Mouse (Mus musculus): ENCODE measurements around the gene Nr1h3. TPM values are rescaled to one million over a fixed set of nuclear protein-coding genes. Genes with fewer than 3 reads are reported as not detected.

The Nr1h3 gene
- polyA plus RNA-seq, 1 experiment from 2014 or later: 1.4 TPM

- ATAC-seq (ENCODE audit: insufficient number of reproducible peaks, insufficient read depth, low FRiP score, low read depth): no peak
- no peaks in the 10 kb centered on the region; the same call in 1 of the 2 replicates for H3K36me3 ChIP-seq (ENCODE audit: control insufficient read depth, insufficient read depth, low read length)
- no peaks in the 10 kb centered on the region for H3K9me3 ChIP-seq (ENCODE audit: control insufficient read depth, low read depth, low read length)
- no peaks in the 10 kb centered on the region for H3K27me3 ChIP-seq (ENCODE audit: control insufficient read depth, insufficient read depth, low read length)
- H3K4me3 ChIP-seq (ENCODE audit: low read depth, low read length): no peak overlapping the region
- no peaks in the 10 kb centered on the region for H3K4me1 ChIP-seq (ENCODE audit: control insufficient read depth, insufficient read depth, low read length)
- H3K27ac ChIP-seq (ENCODE audit: low read length): no peak overlapping the region
- no peak overlapping the region for H3K4me2 ChIP-seq (replicated peaks; ENCODE audit: low read depth, low read length)
- H3K9ac ChIP-seq (replicated peaks; ENCODE audit: low read depth, low read length): no peak overlapping the region
- 92% methylated on average over 6 of the region's 6 CpGs for WGBS
Observed at GRCm38 (mm10) chr2:91142920-91143319, 59.7 kb downstream of the Nr1h3 start.

GRCm38 (mm10) chr2:91139764-91140163 is 62.9 kb downstream of the Nr1h3 start:
- no peak for ATAC-seq (ENCODE audit: insufficient number of reproducible peaks, insufficient read depth, low FRiP score, low read depth)
- no peak overlapping the region for H3K4me2 ChIP-seq (replicated peaks; ENCODE audit: low read depth, low read length)
- H3K27ac ChIP-seq (ENCODE audit: low read length): no peak overlapping the region
- H3K36me3 ChIP-seq (ENCODE audit: control insufficient read depth, insufficient read depth, low read length): no peaks in the 10 kb centered on the region; the same call in 1 of the 2 replicates
- H3K4me1 ChIP-seq (ENCODE audit: control insufficient read depth, insufficient read depth, low read length): 0 out of 2 replicates have a peak, but pooled peaks cover 3% of the 10 kb centered on the region
- no peaks in the 10 kb centered on the region for H3K27me3 ChIP-seq (ENCODE audit: control insufficient read depth, insufficient read depth, low read length)
- H3K4me3 ChIP-seq (ENCODE audit: low read depth, low read length): no peak overlapping the region
- H3K9ac ChIP-seq (replicated peaks; ENCODE audit: low read depth, low read length): no peak overlapping the region
- H3K9me3 ChIP-seq (ENCODE audit: control insufficient read depth, low read depth, low read length): no peaks in the 10 kb centered on the region
- 81% methylated on average over 8 of the region's 8 CpGs for WGBS

- H3K4me3 ChIP-seq (ENCODE audit: low read depth, low read length): no peak overlapping the region
- WGBS: 63% methylated on average over 5 of the region's 5 CpGs
- H3K4me1 ChIP-seq (ENCODE audit: control insufficient read depth, insufficient read depth, low read length): 0 out of 2 replicates have a peak, but pooled peaks cover 3% of the 10 kb centered on the region
- H3K27ac ChIP-seq (ENCODE audit: low read length): no peak overlapping the region
- ATAC-seq (ENCODE audit: insufficient number of reproducible peaks, insufficient read depth, low FRiP score, low read depth): peak; percentile 31; the same call in 1 of the 2 replicates
- H3K4me2 ChIP-seq (replicated peaks; ENCODE audit: low read depth, low read length): no peak overlapping the region
- no peaks in the 10 kb centered on the region; the same call in 1 of the 2 replicates for H3K36me3 ChIP-seq (ENCODE audit: control insufficient read depth, insufficient read depth, low read length)
- no peaks in the 10 kb centered on the region for H3K27me3 ChIP-seq (ENCODE audit: control insufficient read depth, insufficient read depth, low read length)
- no peak overlapping the region for H3K9ac ChIP-seq (replicated peaks; ENCODE audit: low read depth, low read length)
- no peaks in the 10 kb centered on the region for H3K9me3 ChIP-seq (ENCODE audit: control insufficient read depth, low read depth, low read length)
Observed at GRCm38 (mm10) chr2:91139311-91139710, 63.3 kb downstream of the Nr1h3 start.

- Histone ChIP-seq H3K9ac (replicated peaks; ENCODE audit: low read depth, low read length) (no peak overlapping the region), H3K27me3 (ENCODE audit: control insufficient read depth, insufficient read depth, low read length) (no peaks in the 10 kb centered on the region), H3K27ac (ENCODE audit: low read length) (no peak overlapping the region), H3K4me3 (ENCODE audit: low read depth, low read length) (no peak overlapping the region), H3K36me3 (ENCODE audit: control insufficient read depth, insufficient read depth, low read length) (no peaks in the 10 kb centered on the region; the same call in 1 of the 2 replicates), H3K4me2 (replicated peaks; ENCODE audit: low read depth, low read length) (no peak overlapping the region), H3K4me1 (ENCODE audit: control insufficient read depth, insufficient read depth, low read length) (0 out of 2 replicates have a peak, but pooled peaks cover 3% of the 10 kb centered on the region), H3K9me3 (ENCODE audit: control insufficient read depth, low read depth, low read length) (no peaks in the 10 kb centered on the region)
- no peak for ATAC-seq (ENCODE audit: insufficient number of reproducible peaks, insufficient read depth, low FRiP score, low read depth)
- 78% methylated on average over 6 of the region's 6 CpGs for WGBS
Observed at GRCm38 (mm10) chr2:91137481-91137880, 65.2 kb downstream of the Nr1h3 start.

DNA sequence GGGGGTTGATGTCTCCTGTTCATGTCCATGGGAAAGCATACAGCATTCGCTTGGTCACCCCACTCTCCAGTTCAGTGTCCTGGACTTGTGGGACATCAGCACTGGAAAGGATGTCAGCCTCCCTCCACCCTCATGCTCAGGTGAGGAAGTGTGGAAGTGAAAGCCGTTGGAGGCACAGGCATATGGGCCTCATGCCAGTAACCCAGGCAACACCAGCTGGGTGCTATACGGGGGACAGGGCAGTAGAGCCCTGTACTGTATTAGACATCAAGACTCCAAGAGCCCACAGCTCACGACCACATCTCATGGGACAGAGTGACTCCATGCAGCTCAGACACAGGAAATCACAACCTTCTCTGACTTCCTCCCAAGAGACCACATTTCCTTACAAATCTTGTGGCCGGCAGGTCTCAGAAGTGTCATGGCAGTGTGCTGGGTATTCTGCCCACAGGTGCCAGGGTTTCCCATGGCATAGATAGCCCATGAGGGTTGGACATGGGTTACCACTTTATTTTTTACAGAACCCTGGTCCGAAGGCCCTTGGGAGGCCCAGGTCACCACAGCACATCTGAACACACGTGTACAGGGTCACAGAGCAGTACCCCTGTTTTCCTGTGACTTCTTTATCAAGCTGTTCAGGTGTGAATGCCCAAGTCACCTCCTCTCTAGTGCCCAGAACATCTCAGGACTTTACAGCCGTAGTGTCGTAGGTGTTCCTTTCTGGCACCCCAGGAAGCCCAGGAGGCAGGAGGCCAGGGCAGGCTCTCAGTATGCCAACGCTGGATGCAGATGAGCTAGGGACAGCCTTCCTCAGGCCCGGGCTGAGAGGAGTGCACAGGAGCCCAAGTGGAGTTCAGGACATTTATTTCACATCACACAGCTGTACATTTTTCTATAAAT is 65.9 kb downstream of the Nr1h3 start:
- no peak overlapping the region for H3K4me2 ChIP-seq (replicated peaks; ENCODE audit: low read depth, low read length)
- no peaks in the 10 kb centered on the region for H3K27me3 ChIP-seq (ENCODE audit: control insufficient read depth, insufficient read depth, low read length)
- no peak for ATAC-seq (ENCODE audit: insufficient number of reproducible peaks, insufficient read depth, low FRiP score, low read depth)
- no peak overlapping the region for H3K4me3 ChIP-seq (ENCODE audit: low read depth, low read length)
- WGBS: 75% methylated on average over 11 of the region's 11 CpGs
- H3K36me3 ChIP-seq (ENCODE audit: control insufficient read depth, insufficient read depth, low read length): no peaks in the 10 kb centered on the region; the same call in 1 of the 2 replicates
- 0 out of 2 replicates have a peak, but pooled peaks cover 3% of the 10 kb centered on the region for H3K4me1 ChIP-seq (ENCODE audit: control insufficient read depth, insufficient read depth, low read length)
- H3K9ac ChIP-seq (replicated peaks; ENCODE audit: low read depth, low read length): no peak overlapping the region
- no peak overlapping the region for H3K27ac ChIP-seq (ENCODE audit: low read length)
- H3K9me3 ChIP-seq (ENCODE audit: control insufficient read depth, low read depth, low read length): no peaks in the 10 kb centered on the region

Other genes with a start within 250 kb of the Nr1h3 start
- 1.3 and 1.6 TPM in 2 replicates for gene Rapsn, start 167.2 kb downstream of the Nr1h3 start, polyA plus RNA-seq (2014; fragmentation: Nextera tagmentation; extraction: Ambion mirVana)
- gene Psmc3, start 148.8 kb downstream of the Nr1h3 start, polyA plus RNA-seq (2014; fragmentation: Nextera tagmentation; extraction: Ambion mirVana): 302 and 313 TPM in 2 replicates
- gene Slc39a13, start 132.4 kb downstream of the Nr1h3 start, polyA plus RNA-seq (2014; fragmentation: Nextera tagmentation; extraction: Ambion mirVana): 42.8 and 45.8 TPM in 2 replicates
- 6.0 and 6.1 TPM in 2 replicates for gene Spi1, start 120.4 kb downstream of the Nr1h3 start, polyA plus RNA-seq (2014; fragmentation: Nextera tagmentation; extraction: Ambion mirVana)
- gene Mybpc3, start 84.7 kb downstream of the Nr1h3 start, polyA plus RNA-seq (2014; fragmentation: Nextera tagmentation; extraction: Ambion mirVana): 0.35 and 0.42 TPM in 2 replicates
- 11.8 and 19.7 TPM in 2 replicates for gene Madd, start 19.0 kb downstream of the Nr1h3 start, polyA plus RNA-seq (2014; fragmentation: Nextera tagmentation; extraction: Ambion mirVana)
- gene Acp2, start 51 bp upstream of the Nr1h3 start, polyA plus RNA-seq (2014; fragmentation: Nextera tagmentation; extraction: Ambion mirVana): 26.5 and 32.3 TPM in 2 replicates
- gene Ddb2, start 34.1 kb upstream of the Nr1h3 start, polyA plus RNA-seq (2014; fragmentation: Nextera tagmentation; extraction: Ambion mirVana): 19.9 and 22.7 TPM in 2 replicates
- 40.9 and 44.4 TPM in 2 replicates for gene Pacsin3, start 53.1 kb upstream of the Nr1h3 start, polyA plus RNA-seq (2014; fragmentation: Nextera tagmentation; extraction: Ambion mirVana)
- gene Arfgap2, start 62.1 kb upstream of the Nr1h3 start, polyA plus RNA-seq (2014; fragmentation: Nextera tagmentation; extraction: Ambion mirVana): 65.1 and 75.7 TPM in 2 replicates
- 60.0 and 67.1 TPM in 2 replicates for gene 1110051M20Rik, start 241.9 kb upstream of the Nr1h3 start, polyA plus RNA-seq (2014; fragmentation: Nextera tagmentation; extraction: Ambion mirVana)

All from stomach, embryonic 14.5 days (tissue).